Mouse (Mus musculus) brain, embryonic 18.5 days (tissue): ENCODE measurements around the gene 2200002D01Rik.

ENCODE experiments used
- DNase-seq: peaks from one replicate; pipeline ENCODE4 v3.0.0-alpha.2; 2012; ENCODE audit warnings: low read depth, low spot score

2200002D01Rik gene

GRCm38 (mm10) chr7:29248261-29248841 lies at the start of gene 2200002D01Rik:
Gene 2200002D01Rik, minus strand, starts transcription at chr7:29248466.
- no peak for DNase-seq

- DNase-seq, result no peak
These were observed 48.7 kb upstream of the 2200002D01Rik start for GRCm38 (mm10) chr7:29296998-29297397.

- DNase-seq, result no peak
These were observed 47.8 kb upstream of the 2200002D01Rik start for GRCm38 (mm10) chr7:29295861-29296647.

- DNase-seq, result no peak
These were observed 46.0 kb upstream of the 2200002D01Rik start for GRCm38 (mm10) chr7:29294111-29294761.

- no peak for DNase-seq
These were observed 45.1 kb upstream of the 2200002D01Rik start for GRCm38 (mm10) chr7:29293131-29294065.

GRCm38 (mm10) chr7:29292458-29293098 lies 44.3 kb upstream of the 2200002D01Rik start:
- no peak for DNase-seq

- no peak for DNase-seq
These were observed 43.6 kb upstream of the 2200002D01Rik start for GRCm38 (mm10) chr7:29291616-29292457.

- DNase-seq, result no peak
These were observed 42.6 kb upstream of the 2200002D01Rik start for GRCm38 (mm10) chr7:29290691-29291485.

GRCm38 (mm10) chr7:29289856-29290255 lies 41.6 kb upstream of the 2200002D01Rik start:
- DNase-seq, result no peak

- DNase-seq, result no peak
These were observed 40.8 kb upstream of the 2200002D01Rik start, which contains the start of gene Ppp1r14a for GRCm38 (mm10) chr7:29288942-29289638. Gene Ppp1r14a, plus strand, starts transcription at chr7:29289308.

GRCm38 (mm10) chr7:29288079-29288478 lies 39.8 kb upstream of the 2200002D01Rik start:
- no peak for DNase-seq

- no peak for DNase-seq
These were observed 39.2 kb upstream of the 2200002D01Rik start for GRCm38 (mm10) chr7:29287481-29287880.

GRCm38 (mm10) chr7:29284523-29284922 lies 36.3 kb upstream of the 2200002D01Rik start:
- DNase-seq, result no peak

- no peak for DNase-seq
These were observed 35.6 kb upstream of the 2200002D01Rik start for GRCm38 (mm10) chr7:29283876-29284275.

GRCm38 (mm10) chr7:29282074-29282554 lies 33.8 kb upstream of the 2200002D01Rik start:
- DNase-seq, result no peak

GRCm38 (mm10) chr7:29281201-29282073 lies 33.2 kb upstream of the 2200002D01Rik start, which contains the start of gene Spint2:
Gene Spint2, minus strand, starts transcription at chr7:29281912.
- no peak for DNase-seq

- DNase-seq, result no peak
These were observed 32.5 kb upstream of the 2200002D01Rik start for GRCm38 (mm10) chr7:29280801-29281200.
